Mouse (Mus musculus): ENCODE data around the gene Ncor2.

GRCm38 (mm10) chr5:125080352-125080751 lies 98.7 kb downstream of the Ncor2 start:
- TF ChIP-seq CTCF (conservative IDR thresholded peaks at IDR 0.05; ENCODE audit: low read length), result no peak
- no peak for TF ChIP-seq POU5F1 (IDR thresholded peaks at IDR 0.05; ENCODE audit: borderline replicate concordance, low read length)
